Mouse (Mus musculus): ENCODE results near the gene Dcaf4. TPM values are rescaled to one million over a fixed set of nuclear protein-coding genes. Genes with fewer than 3 reads are reported as not detected.

Gene Dcaf4
- total RNA-seq (2021): 10 to 100 TPM; 19.6 to 21.2 TPM
- long read RNA-seq, experiment 1, transcript Dcaf4-201 (14 exons, 2,008 nt): major isoform, 41 of 52 reads
- long read RNA-seq, experiment 1, partial matches to known transcripts: 0 of 52 reads
- long read RNA-seq, experiment 1, other reads (novel, unspliced or antisense): 11 of 52 reads
- long read RNA-seq, experiment 2, transcript Dcaf4-201 (14 exons, 2,008 nt): major isoform, 26 of 31 reads
- long read RNA-seq, experiment 2, partial matches to known transcripts: 0 of 31 reads
- long read RNA-seq, experiment 2, other reads (novel, unspliced or antisense): 5 of 31 reads

DNA sequence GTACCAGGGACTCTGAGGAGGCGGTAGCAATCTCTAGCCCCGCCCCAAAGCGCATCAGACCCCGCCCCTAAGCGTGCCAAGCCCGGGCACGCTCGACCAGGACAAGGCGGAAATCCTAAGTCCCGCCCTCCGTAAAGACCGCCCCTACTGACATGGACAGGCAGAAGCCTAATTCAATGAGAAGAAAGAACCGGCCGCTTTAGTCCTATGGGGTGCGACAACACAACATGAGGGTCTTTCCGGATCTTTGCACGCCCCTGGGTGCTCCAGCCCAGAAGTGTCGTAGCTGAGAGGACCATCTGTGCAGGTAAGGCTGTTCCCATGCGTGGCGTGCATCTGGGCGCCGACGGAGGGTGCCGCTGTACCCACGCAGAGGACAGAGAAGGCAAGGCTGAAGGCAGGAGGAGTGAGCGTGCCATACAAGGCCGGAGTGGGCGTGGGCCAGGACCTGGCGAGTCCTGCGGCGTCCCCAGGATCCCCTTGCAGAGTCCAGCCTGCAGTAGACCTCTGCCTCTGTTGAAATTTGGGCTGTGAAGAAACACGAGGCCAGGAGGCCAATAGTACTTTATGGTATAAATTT lies at the start of gene Dcaf4:
Gene Dcaf4 (plus strand): TSS at position 156 of the 580 bp plus-strand sequence.
- peak; percentile 99 for DNase-seq (ENCODE audit: low spot score)

DNA sequence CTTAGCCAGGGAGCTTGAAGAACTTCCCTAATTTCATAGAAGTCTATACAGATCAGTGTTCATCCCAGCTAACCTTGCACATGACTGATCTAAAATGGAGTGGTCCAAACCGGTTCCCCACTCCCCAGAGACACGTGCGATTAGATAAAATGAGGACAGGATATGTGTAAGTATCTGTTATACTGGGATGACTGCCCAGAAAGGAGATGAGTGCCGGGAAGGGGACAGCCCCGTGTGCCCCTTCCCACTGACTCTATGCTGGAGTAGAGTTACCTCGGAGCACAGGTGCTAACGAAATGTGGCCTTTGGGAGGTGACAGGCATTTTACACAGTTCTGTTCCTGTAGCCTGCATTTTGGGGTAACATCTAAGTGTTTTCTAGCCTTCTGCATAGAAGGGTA lies 48.5 kb upstream of the Dcaf4 start:
- no peak for DNase-seq (ENCODE audit: low spot score)

DNA sequence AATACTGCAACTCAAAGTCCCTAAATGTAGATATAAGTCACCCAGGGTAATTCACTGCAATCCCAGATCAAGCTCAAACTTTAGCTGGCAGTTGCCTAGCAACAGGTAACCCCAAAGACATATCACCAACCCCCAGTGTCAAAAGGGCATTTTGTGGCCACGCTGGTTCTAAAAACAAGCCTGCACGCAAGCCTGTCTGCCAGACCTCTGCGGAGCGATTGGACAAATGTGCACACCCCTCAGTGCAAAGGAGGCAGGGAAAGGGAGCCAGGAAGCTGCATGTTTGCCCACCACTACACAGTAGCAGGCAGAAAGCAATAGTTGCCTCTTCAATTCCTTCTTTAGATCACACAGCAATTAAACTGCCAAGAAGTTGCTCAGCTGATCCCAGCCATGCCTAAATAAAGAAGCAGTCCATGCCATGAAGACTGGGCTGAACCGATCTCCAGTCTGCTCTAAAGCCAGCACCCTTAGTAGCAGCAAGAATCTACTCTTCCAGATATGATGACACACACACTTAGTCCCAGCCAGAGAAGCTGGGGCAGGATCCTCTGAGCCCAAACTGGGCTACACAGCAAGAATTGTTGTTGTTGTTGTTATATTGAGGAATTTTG lies 46.2 kb upstream of the Dcaf4 start:
- peak; percentile 48 for DNase-seq (ENCODE audit: low spot score)

DNA sequence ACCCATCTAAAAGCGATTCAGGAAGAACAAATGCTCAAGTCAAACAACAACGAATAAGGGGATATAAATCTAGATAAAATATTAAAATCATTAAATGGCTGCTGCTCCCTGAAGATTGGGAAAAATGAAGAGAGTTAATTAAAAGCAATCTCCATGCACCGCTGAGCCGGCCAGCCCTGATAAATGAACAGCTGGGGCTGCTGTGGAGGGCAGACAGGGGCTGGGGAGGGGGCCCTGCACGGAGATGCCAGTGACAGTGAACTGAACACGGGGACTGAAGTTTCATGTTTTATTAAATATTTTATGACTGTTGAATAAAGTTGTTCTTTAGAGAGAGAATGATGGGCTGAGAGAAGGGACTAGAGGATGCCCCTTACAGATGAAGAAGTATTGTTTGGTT lies 44.8 kb upstream of the Dcaf4 start:
- DNase-seq (ENCODE audit: low spot score): no peak

DNA sequence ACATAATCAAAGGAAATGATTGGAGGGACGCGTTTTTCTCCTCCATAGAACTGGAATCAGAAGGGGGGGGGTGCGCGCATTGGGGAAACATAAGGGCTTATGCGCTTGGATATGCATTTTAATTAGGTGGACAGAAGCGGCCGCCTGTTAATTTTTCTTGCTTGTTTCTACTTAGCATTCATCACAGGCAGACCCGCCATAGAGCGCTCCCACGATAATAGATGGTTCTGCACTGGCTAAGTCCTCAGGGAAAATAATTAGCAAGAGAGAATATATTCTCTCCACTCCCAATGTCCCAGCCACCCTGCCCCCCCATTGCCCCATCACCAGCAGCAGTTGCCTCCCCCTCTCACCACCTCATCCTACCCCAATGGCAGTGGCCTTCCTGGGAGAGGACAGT lies 44.0 kb upstream of the Dcaf4 start:
- no peak for DNase-seq (ENCODE audit: low spot score)

DNA sequence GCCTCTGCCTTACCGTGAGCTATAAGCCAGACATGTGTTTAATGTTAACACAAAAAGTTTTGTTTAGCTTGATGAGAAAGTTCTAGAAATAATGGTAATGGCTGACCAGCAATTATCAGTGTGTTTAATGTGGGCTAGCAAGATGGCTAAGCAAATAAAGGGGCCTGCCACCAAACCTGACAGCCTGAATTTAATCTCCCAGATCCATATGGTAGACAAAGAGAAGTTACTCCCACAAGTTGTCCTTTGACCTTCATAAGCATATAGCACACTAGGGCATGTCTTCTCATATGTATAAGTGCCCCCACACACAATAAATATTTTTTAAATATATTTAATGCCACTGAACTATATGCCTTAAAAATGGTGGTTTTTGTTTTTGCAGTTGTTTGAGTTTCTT lies 41.1 kb upstream of the Dcaf4 start:
- no peak for DNase-seq (ENCODE audit: low spot score)

DNA sequence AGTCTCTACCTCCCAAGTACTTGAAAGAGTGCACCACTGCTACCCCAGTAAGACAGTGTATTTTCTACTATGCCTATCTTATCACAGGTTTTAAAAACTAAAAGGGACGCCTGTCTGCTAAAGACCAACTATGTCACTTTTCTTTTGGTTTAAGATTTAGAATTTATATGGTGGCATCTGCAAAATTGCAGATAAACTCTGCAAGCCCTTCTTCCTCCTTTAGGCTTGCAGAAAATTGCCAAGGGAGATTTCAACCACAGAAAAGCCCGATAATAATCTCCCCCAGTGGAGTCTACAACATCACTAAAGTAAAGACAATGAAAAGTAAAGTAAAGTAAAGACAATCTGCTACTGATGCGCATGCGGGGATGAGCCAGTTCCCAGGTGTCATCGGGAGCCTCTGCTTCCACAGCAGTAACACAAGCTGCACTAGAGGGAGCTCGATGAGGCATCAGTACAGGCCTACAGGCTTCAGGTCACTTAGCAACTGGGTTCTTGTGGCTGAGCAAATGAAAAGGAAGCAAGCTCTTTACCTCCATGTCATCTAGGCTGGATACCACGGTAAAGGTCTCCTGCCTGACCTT lies 40.4 kb upstream of the Dcaf4 start:
- DNase-seq (ENCODE audit: low spot score): no peak

DNA sequence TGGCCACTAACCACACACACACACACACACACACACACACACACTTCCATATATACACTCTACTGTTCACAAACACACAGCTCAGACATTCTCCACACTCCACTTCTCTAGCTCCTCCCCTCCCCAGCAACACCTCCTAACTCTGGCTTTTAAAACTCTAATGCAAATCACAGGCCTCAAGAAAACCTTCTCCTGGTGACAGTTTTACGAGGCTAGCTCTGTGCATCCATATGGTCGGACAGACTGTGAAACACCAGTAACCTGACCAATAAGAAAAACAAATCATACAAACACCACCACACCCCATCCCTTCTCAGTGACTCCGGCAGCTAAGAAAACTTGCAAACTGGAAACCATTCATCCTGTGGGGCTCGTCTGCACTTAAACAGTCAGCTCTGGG lies 38.8 kb upstream of the Dcaf4 start:
- DNase-seq (ENCODE audit: low spot score): no peak

DNA sequence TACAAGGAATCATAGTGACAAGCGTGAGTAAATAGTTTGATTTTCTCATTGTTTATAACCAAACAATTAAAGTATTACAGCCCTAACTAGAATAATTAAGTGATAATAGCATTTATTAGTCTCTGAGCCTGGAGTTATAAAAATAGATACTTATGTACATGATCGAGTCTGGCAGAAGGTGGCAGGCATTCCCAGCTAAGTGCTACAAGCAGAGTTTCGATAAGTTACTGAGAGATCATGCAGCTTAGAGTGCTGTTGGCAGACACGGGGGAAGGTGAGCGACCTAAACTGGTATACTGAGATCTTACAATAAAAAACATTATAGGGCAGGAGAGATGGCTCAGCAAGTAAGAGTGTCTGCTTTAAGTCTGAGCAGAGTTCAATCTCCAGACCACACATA lies 36.6 kb upstream of the Dcaf4 start:
- no peak for DNase-seq (ENCODE audit: low spot score)

DNA sequence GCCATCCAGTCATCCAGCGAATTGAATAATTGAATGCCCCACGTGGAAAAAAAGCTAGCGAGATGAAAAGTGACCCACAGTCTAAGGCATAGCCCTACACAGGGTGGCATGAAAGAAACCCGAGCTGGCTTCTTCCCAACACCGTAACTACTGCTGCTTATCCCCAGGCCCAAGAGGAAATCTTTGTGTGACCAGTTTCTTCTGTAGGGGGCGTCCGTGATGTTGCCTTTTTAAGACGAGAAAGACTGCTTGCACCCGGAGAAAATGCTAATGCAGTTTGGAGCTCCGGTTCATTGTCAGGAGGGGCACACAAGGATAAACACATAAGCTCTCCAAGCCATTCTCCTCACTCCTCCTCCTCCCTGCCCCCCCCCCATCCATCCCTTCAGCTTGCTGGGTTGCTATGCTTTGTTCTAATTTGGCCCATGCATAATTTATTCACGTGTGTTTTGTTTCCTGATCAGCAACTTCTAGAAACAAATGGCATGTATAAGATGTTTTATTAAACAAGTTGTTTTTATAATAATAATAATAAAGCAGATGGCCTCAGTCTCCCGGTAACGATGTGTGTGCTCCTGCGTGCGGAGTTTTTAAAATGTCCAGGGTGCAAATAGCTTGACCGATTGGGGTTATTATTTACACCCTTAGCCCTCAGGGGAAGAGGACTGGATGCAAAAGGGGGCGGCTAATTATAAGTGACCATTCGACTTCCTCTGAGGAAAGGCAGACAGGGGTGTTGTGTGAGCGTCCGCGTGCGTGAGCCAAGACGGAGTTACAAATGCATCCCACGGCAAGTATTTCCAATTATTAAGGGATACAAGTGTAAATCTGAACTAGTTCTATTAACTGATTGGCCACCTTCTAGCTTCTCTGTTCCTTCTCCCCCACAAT lies 35.2 kb upstream of the Dcaf4 start:
- no peak for DNase-seq (ENCODE audit: low spot score)

DNA sequence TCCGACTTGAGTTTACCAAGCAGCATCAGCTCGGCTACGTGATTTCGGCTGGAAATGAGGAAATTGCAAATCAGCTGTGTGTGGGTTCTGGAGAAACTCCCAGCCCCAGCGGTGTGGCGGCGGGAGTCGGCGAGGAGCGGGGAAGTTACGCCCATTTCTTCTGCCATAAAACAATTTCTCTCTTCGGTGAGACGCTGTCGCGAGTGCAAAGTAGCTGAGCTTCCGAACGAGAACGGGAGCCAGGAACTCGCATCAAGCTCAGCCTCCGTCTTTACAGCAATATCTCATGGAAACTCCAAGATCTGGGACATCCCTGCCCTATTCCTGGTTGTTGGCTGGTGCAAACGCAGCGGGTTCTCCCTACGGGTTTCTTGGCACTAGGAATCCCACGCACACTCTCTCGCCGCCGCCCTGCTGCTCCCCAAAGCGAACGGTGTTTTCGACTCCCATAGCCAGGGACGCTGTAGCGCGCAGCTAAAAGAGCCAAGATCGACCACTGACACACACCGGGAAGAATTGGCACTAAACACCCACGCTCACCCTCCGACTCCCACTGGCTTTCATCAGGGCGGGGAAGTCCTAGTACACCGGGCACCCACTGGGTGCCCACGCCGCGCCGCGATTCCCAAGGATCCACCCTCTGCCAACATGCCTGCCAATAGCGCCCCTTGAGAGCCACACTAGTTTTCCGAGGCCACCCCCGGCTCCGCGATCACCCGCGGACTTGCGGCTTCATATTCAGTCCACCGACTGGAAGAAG lies 34.2 kb upstream of the Dcaf4 start:
- DNase-seq (ENCODE audit: low spot score): no peak

DNA sequence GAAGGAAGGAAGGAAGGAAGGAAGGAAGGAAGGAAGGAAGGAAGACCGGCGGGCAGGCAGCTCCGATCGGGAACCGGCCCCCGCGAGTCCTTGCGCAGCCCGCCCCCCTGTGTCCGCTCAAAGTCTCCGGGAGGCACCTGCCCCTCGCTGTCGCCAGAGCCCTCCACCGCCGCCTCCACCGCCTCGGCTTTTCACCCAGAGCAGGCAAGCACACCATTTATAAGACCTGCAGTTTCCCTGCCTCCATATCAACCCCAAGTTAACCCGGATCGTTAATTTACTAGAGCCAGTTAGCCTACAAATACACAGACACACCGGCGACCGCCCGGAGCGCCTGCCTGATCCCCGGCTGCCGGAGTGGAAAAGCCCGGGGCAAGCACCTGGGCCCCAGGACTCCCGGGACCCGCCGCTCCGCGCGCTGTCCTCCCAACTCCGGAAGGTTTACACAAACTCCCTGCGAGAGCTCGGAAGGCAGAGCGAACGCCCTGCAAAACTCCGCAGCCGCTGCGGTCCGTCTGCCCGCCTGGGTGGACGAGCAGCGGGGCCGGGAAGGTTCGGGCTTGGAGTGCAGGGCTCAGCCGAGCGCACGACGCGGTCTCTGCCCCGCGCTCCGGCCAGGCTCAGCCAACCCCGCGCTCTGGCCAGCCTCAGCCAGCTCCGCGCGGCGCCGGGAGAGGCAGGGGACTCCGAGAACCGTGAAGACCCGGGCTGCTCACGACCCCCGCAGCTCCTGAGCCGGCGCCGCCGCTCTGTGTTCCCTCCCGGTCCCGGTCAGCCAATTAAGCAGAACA lies 33.4 kb upstream of the Dcaf4 start:
- peak; percentile 58 for DNase-seq (ENCODE audit: low spot score)

DNA sequence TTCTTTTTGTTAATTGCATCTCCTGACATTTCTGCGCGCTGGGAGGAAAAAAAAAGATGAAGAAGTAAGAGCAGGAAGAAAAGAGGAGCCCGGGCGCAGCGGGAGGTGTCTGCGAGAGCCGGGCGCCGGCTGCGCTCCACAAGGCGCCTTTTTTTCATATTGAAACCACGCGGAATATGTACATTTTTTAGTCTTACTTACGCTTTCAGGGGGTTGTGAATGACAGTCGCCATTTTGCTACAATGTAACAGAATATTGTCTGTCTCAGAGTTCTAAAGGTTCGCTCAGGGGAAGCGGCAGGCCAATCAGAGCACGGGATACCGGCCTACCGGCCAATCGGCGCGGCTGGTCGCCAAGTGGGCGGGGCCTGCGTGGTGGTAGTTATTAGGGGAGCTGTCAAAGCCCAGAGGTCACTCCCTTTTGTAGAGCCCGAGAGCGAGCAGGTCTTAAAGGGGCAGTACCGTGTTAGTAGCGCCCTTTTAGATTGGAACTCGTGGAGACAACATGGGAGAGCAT lies 32.7 kb upstream of the Dcaf4 start, which contains the start of gene Dpf3:
Gene Dpf3 (minus strand): TSS at position 241 of the 516 bp plus-strand sequence.
- DNase-seq (ENCODE audit: low spot score): peak; percentile 100

DNA sequence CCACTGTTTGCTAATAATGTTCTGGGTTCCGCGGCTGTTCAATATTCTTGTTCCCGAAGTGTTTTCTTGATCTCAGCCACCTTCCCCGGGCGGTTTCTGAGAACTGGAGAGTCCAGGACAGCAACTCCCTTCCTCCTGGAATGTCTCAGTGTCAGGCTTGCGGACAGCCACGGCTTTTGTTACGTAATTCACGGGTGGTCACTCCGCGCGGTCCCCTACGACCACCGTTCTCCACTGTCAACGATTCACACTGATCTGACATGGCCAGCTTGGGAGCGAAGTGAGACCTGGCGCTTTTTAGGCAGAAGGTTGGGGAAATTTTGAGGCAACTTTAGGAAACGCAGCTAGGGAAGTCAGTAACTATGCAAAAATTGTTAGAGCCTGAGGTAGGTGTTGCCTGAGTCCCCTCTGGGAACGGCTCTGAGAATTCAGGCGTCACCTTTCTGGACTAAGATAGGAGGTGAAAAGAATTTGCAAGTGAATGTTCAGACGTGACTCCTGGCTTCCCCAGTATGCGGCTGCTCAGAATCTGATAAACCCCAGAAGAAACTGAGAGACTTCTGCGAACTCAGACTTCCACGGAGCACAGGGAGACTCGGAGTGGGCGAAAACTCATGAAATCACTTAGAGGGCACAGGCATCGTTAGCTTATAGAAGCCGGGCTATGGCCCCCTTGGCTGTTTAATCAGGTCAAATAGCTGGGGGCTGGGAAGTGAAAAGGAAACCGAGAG lies 31.9 kb upstream of the Dcaf4 start:
- peak; percentile 30 for DNase-seq (ENCODE audit: low spot score)

DNA sequence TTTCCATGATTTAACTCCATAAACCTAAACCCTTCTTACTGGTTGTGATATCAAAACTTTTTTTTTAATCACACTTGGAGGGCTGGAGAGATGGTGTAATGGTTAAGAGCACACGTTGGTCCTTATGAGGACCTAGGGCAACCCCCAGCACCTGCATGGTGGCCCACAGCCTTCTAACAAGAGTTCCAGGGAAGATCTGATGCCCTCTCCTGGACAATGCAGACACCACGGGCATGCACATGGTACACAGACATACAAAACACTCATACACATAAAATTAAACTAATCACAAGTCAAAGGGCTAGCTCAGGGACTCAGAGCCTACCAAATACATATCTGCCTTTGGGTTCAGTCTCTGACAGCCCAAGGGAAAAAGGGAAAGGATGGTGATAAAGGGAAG lies 30.5 kb upstream of the Dcaf4 start:
- DNase-seq (ENCODE audit: low spot score): no peak

DNA sequence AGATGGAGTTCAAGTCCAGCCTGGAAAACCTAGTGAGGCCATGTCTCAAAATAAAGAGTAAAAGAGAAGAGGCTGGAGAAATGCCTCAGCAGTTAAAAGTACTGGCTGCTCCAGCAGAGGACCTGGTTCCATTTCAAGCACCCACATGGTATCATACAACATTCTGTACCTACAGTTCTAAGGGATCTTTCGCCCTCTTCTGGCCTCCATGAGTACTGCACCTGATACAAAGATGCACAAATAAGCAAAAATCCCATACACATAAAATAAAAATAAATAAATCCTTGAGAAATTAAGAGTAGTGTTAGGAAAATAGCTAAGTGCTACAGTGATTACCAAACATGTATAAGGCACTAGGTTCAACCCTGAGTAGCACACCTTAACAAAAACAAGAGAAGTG lies 28.7 kb upstream of the Dcaf4 start:
- no peak for DNase-seq (ENCODE audit: low spot score)

DNA sequence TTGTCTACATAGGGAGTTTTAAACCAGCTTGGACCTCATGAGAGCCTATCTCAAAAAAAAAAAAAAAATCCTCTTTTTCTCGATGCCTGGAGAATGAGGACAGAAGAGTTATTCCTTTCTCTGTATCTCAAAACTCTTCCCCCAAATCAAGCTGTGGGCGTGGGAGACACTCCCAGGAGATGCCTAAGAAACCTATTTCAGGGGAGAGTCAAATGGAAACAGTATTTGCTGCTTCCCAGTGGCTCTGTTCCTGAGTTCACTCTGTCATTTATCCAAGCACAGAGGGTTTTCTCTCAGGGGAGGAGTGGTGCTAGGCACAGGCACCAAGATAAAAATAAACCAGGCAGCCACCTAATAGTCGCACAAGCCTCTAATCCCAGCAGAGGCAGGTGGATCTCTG lies 27.5 kb upstream of the Dcaf4 start:
- DNase-seq (ENCODE audit: low spot score): peak; percentile 42

DNA sequence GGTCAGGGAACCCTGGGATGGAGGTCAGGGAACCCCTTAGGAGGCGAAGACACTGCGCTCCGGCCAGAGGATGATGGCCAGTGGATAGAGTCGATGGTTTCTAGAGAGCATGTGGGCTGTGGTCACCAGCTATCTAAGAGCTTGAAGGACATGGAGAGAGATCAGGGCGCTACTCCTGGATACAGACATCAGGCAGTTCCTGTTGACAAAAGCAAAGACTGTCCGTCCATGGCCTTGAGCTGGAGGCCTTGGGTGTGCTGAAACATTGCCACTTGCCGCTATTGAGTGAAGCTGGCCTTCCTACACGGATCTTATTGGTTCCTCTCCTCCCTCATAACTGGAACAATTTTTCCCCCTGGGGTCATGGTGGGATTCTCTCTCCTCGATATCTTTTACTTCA lies 26.1 kb upstream of the Dcaf4 start:
- no peak for DNase-seq (ENCODE audit: low spot score)

Data from gastrocnemius, adult 18-20 months (tissue).